Mouse (Mus musculus) bone marrow macrophage, adult 2 months (primary cell): Measurements from ENCODE around the gene Ptch2.

Experiments used
- CTCF ChIP-seq: IDR thresholded peaks from 2 replicates; pipeline ENCODE4 v1.5.1; 2012; ENCODE audit warnings: low read depth, mild to moderate bottlenecking, low read length, moderate library complexity
- POLR2A ChIP-seq: IDR thresholded peaks from 2 replicates; pipeline ENCODE4 v1.6.1; 2012; ENCODE audit warnings: mild to moderate bottlenecking, low read depth, low read length, borderline replicate concordance

- TF ChIP-seq CTCF = no peak
- no peak for TF ChIP-seq POLR2A
These were observed 49.4 kb downstream of the Ptch2 start for GRCm38 (mm10) chr4:117145248-117145647.
